In genomic region chr17:30809926-30810660, GRCm38 (mm10) we compare ENCODE assay signal across 19 mouse cellular contexts.
DNase-seq lines count a peak whose midpoint lies in the region; ATAC-seq and TF ChIP-seq lines count a peak whose summit lies in the region.
"Had no signal": no experiment of that assay in that cellular context is flagged by ENCODE, and none has a peak within 500 bp of the region (broad histone marks: within the 10 kb centered on the region; RNA-seq: fewer than 3 reads in every experiment).

No protein-coding gene starts in this region.

- no peaks in the 10 kb centered on the region for H3K36me3 ChIP-seq in forebrain, embryonic 14.5 days (ENCODE audit: control insufficient read depth, insufficient read depth, low read length)
- H3K36me3 ChIP-seq in forebrain, embryonic 12.5 days (replicated peaks) = no peaks in the 10 kb centered on the region
- no peaks in the 10 kb centered on the region for H3K36me3 ChIP-seq in hindbrain, embryonic 12.5 days
- H3K36me3 ChIP-seq in midbrain, embryonic 16.5 days (ENCODE audit: control insufficient read depth, insufficient read depth, low read length) = no peaks in the 10 kb centered on the region
- no peaks in the 10 kb centered on the region for H3K36me3 ChIP-seq in kidney, adult 2 months (ENCODE audit: control insufficient read depth, insufficient read depth, low read length)
- no peaks in the 10 kb centered on the region for H3K36me3 ChIP-seq in liver, embryonic 12.5 days
- H3K36me3 ChIP-seq: embryonic facial prominence, embryonic 13.5 days; limb, embryonic 12.5 days; stomach, embryonic 15.5 days had no signal

- H3K4me3 ChIP-seq in forebrain, embryonic 14.5 days (ENCODE audit: low read depth, low read length) = no peak overlapping the region
- H3K4me3 ChIP-seq in forebrain, embryonic 12.5 days (replicated peaks) = no peak overlapping the region
- H3K4me3 ChIP-seq in hindbrain, embryonic 12.5 days = no peak overlapping the region
- H3K4me3 ChIP-seq in midbrain, embryonic 16.5 days (ENCODE audit: low read depth, low read length) = no peak overlapping the region
- H3K4me3 ChIP-seq in kidney, adult 2 months (ENCODE audit: insufficient read depth, low read depth, low read length) = no peak overlapping the region
- no peak overlapping the region for H3K4me3 ChIP-seq in liver, embryonic 12.5 days
- H3K4me3 ChIP-seq: embryonic facial prominence, embryonic 13.5 days; left cerebral cortex, adult 2 months; limb, embryonic 12.5 days; myocyte; stomach, embryonic 15.5 days had no signal

- peak; percentile 32; the same call in 1 of the 2 replicates for ATAC-seq in forebrain, embryonic 14.5 days
- no peak for ATAC-seq in forebrain, embryonic 12.5 days (ENCODE audit: low FRiP score)
- ATAC-seq in hindbrain, embryonic 12.5 days (ENCODE audit: low FRiP score) = no peak
- ATAC-seq in midbrain, embryonic 16.5 days = no peak
- no peak for ATAC-seq in liver, embryonic 12.5 days
- ATAC-seq: Patski had no signal

- TF ChIP-seq POLR2A in brain, embryonic 14.5 days (IDR thresholded peaks at IDR 0.05; ENCODE audit: borderline replicate concordance, extremely low read depth, insufficient read depth, insufficient read length, poor library complexity, severe bottlenecking) = no peak
- no peak for TF ChIP-seq POLR2A in kidney, adult 2 months (IDR thresholded peaks at IDR 0.05; ENCODE audit: low read depth, low read length)

- H3K9me3 ChIP-seq in forebrain, embryonic 14.5 days (replicated peaks; ENCODE audit: control insufficient read depth, low read length) = no peaks in the 10 kb centered on the region
- H3K9me3 ChIP-seq in forebrain, embryonic 12.5 days = no peaks in the 10 kb centered on the region
- H3K9me3 ChIP-seq in hindbrain, embryonic 12.5 days (replicated peaks) = no peaks in the 10 kb centered on the region
- no peaks in the 10 kb centered on the region for H3K9me3 ChIP-seq in midbrain, embryonic 16.5 days (replicated peaks; ENCODE audit: control insufficient read depth, low read length, poor library complexity, severe bottlenecking)
- no peaks in the 10 kb centered on the region for H3K9me3 ChIP-seq in liver, embryonic 12.5 days (replicated peaks)
- H3K9me3 ChIP-seq: embryonic facial prominence, embryonic 13.5 days; limb, embryonic 12.5 days; stomach, embryonic 15.5 days had no signal

- TF ChIP-seq CTCF in brain, embryonic 14.5 days (IDR thresholded peaks at IDR 0.05; ENCODE audit: borderline replicate concordance, extremely low read depth, insufficient read depth, insufficient read length) = no peak
- TF ChIP-seq CTCF in kidney, adult 2 months (conservative IDR thresholded peaks at IDR 0.05; ENCODE audit: insufficient read depth, insufficient read length, low read depth, low read length) = no peak

- peak; percentile 56 for DNase-seq in forebrain, embryonic 14.5 days (ENCODE audit: low spot score)
- peak; percentile 68 for DNase-seq in brain, embryonic 14.5 days (ENCODE audit: low read depth)
- no peak for DNase-seq in kidney, adult 2 months
- DNase-seq: adrenal gland, postnatal 25 days; gastrocnemius, postnatal 10 days; heart, adult 18-20 months; kidney, adult 9 months; thymus, adult 2 months had no signal

- no peak overlapping the region for H3K9ac ChIP-seq in forebrain, embryonic 14.5 days (ENCODE audit: low read length)
- no peak overlapping the region for H3K9ac ChIP-seq in forebrain, embryonic 12.5 days
- no peak overlapping the region for H3K9ac ChIP-seq in hindbrain, embryonic 12.5 days
- 0 out of 2 replicates have a peak overlapping the region, but pooled peaks have one; percentile 20 for H3K9ac ChIP-seq in midbrain, embryonic 16.5 days (ENCODE audit: low read depth, low read length)
- no peak overlapping the region for H3K9ac ChIP-seq in liver, embryonic 12.5 days
- H3K9ac ChIP-seq: embryonic facial prominence, embryonic 13.5 days; limb, embryonic 12.5 days; liver, embryonic 14.5 days; stomach, embryonic 15.5 days had no signal

- no peaks in the 10 kb centered on the region for H3K27me3 ChIP-seq in forebrain, embryonic 14.5 days (replicated peaks; ENCODE audit: control insufficient read depth, insufficient read depth, low read length)
- no peaks in the 10 kb centered on the region for H3K27me3 ChIP-seq in forebrain, embryonic 12.5 days
- no peaks in the 10 kb centered on the region for H3K27me3 ChIP-seq in hindbrain, embryonic 12.5 days
- no peaks in the 10 kb centered on the region for H3K27me3 ChIP-seq in midbrain, embryonic 16.5 days (ENCODE audit: control insufficient read depth, insufficient read depth, low read depth, low read length)
- H3K27me3 ChIP-seq in kidney, adult 2 months (replicated peaks; ENCODE audit: control insufficient read depth, insufficient read depth, low read length) = no peaks in the 10 kb centered on the region
- no peaks in the 10 kb centered on the region for H3K27me3 ChIP-seq in liver, embryonic 12.5 days (replicated peaks)
- H3K27me3 ChIP-seq: embryonic facial prominence, embryonic 13.5 days; limb, embryonic 12.5 days; stomach, embryonic 15.5 days had no signal

- peaks cover 13% of the 10 kb centered on the region for H3K4me1 ChIP-seq in forebrain, embryonic 14.5 days (ENCODE audit: control insufficient read depth, insufficient read depth, low read length)
- peaks cover 32% of the 10 kb centered on the region for H3K4me1 ChIP-seq in forebrain, embryonic 12.5 days
- peaks cover 19% of the 10 kb centered on the region for H3K4me1 ChIP-seq in hindbrain, embryonic 12.5 days
- H3K4me1 ChIP-seq in midbrain, embryonic 16.5 days (ENCODE audit: control insufficient read depth, insufficient read depth, low read length) = peaks cover 29% of the 10 kb centered on the region
- H3K4me1 ChIP-seq in kidney, adult 2 months (ENCODE audit: control insufficient read depth, insufficient read depth, low read length) = no peaks in the 10 kb centered on the region
- H3K4me1 ChIP-seq in liver, embryonic 12.5 days = no peaks in the 10 kb centered on the region
- H3K4me1 ChIP-seq: stomach, embryonic 15.5 days had no signal

- 75% methylated on average over 16 of the region's 16 CpGs for WGBS in forebrain, embryonic 14.5 days
- 83% methylated on average over 16 of the region's 16 CpGs for WGBS in forebrain, embryonic 12.5 days
- 63% methylated on average over 16 of the region's 16 CpGs for WGBS in hindbrain, embryonic 12.5 days
- WGBS in midbrain, embryonic 16.5 days = 53% methylated on average over 16 of the region's 16 CpGs
- 81% methylated on average over 16 of the region's 16 CpGs for WGBS in kidney, adult 2 months
- whole genome bisulfite sequencing in liver, embryonic 12.5 days (ENCODE audit: insufficient replicate concordance) = 73% methylated on average over 16 of the region's 16 CpGs

- H3K4me2 ChIP-seq in forebrain, embryonic 14.5 days (ENCODE audit: low read length) = no peak overlapping the region
- H3K4me2 ChIP-seq in forebrain, embryonic 12.5 days = no peak overlapping the region
- no peak overlapping the region for H3K4me2 ChIP-seq in hindbrain, embryonic 12.5 days (replicated peaks)
- no peak overlapping the region for H3K4me2 ChIP-seq in midbrain, embryonic 16.5 days (ENCODE audit: low read length)
- H3K4me2 ChIP-seq in liver, embryonic 12.5 days = no peak overlapping the region
- H3K4me2 ChIP-seq: embryonic facial prominence, embryonic 13.5 days; limb, embryonic 12.5 days; stomach, embryonic 15.5 days had no signal

- H3K27ac ChIP-seq in forebrain, embryonic 14.5 days (ENCODE audit: low read depth, low read length) = peak overlapping the region; percentile 27; the same call in 1 of the 2 replicates
- H3K27ac ChIP-seq in forebrain, embryonic 12.5 days = no peak overlapping the region
- peak overlapping the region; percentile 66 for H3K27ac ChIP-seq in hindbrain, embryonic 12.5 days
- peak overlapping the region; percentile 28; the same call in 1 of the 2 replicates for H3K27ac ChIP-seq in midbrain, embryonic 16.5 days (ENCODE audit: low read length)
- H3K27ac ChIP-seq in kidney, adult 2 months (ENCODE audit: insufficient read depth, low read depth, low read length) = no peak overlapping the region
- no peak overlapping the region for H3K27ac ChIP-seq in liver, embryonic 12.5 days
- H3K27ac ChIP-seq: embryonic facial prominence, embryonic 13.5 days; left cerebral cortex, adult 2 months; limb, embryonic 12.5 days; liver, embryonic 14.5 days; stomach, embryonic 15.5 days had no signal

Comparison
In these comparisons a context has a peak if more than half of its experiments do, and no peak if none do; other contexts are left out.
1. H3K27ac ChIP-seq: peak in forebrain, embryonic 14.5 days (single experiment), hindbrain, embryonic 12.5 days (single experiment) and midbrain, embryonic 16.5 days (single experiment); none in forebrain, embryonic 12.5 days (single experiment), kidney, adult 2 months (single experiment) and liver, embryonic 12.5 days (single experiment).